Mouse (Mus musculus): ENCODE measurements around the gene Rcbtb2.

Rcbtb2 gene

DNA sequence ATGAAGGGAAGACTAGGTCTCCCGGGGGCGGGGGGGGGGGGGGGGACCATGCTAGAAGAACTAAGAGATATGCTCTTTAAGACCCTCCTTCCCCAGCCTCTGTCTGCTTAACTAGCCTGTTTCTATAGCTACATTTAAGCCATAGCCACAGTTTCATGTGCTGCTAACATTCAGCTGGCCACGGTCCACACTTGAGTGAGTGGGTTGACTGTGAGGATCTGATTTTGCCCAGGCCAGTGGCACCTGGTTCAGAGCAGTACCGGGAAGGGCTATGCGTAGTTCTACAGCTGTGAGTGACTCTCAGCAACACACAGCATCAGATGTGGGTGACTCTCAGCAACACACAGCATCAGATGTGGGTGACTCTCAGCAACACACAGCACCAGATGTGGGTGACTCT lies 38.5 kb downstream of the Rcbtb2 start:
- no peak for DNase-seq

DNA sequence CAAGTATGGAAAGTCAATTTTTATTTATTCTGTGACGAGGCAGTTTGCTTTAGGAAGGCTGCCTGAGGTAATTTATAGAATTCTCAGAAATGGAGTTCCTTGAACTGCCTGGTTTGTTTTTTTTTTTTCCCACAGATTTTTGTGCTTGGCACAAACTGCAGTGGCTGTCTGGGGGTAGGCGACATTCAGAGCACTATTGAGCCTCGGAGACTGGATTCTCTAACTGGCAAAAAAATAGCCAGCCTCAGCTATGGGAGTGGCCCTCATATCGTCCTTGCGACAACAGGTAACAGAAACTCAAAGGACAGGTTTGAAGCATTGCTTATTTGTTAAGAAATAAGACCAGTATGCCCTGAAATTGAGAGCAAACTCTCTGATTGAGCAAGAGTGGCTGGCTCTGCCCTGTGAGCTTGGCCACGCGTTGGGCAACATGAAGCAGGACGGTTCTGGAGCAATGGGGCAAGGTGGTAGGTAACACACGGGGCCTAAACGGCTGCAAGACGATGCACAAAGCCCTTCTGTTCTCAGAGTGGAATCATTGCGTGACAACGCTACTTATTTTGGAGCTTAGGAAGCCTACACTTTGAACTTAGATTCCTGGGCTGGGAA lies 39.5 kb downstream of the Rcbtb2 start:
- no peak for DNase-seq

DNA sequence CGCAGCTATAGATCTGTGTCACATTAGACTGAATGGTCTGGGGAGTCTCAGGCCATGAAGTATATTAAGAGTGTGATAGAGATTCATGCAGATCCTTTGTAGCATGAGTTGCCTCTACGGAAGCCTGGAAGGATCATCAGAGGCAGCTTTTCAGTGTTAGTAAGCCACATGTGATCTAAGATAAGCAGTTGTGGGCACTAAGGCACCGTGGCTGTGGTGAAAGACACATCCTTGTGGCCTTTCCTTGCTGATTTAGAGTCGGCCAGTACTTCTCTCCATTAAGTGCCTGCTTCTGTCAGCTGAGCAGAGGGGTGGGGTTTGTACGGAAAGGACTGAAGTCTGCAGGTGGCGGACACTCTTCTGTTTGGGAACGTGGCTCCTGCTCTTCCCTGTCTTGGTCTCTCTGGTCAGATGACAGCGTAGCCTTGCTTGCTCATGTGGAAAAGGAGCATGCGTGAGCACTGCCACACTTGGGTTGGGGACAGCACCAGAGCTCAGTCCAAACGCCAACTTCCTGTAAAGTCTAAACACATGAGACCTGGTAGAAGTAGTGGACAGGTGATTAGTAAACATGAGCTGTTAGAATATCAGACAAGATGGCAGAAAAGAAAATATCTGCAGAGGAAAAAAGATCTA lies 40.6 kb downstream of the Rcbtb2 start:
- no peak for DNase-seq

DNA sequence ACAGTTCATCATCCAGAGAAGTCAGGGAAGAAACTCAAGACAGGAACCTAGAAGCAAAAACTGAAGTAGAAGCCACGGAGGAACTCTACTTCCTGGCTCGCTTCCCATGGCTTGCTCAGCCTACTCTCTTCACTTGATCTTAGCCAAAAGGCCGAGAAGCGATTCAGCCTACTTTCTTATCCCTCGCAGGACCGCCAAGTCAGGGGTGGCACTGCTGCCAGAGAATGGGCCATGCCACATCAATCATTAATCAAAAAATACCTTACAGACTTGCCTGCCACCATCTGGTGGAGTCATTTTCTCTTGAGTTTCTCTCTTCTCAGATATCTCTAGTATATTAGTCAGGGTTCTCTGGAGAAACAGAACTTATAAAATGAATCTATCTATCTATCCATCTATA lies 42.3 kb downstream of the Rcbtb2 start:
- DNase-seq = no peak

DNA sequence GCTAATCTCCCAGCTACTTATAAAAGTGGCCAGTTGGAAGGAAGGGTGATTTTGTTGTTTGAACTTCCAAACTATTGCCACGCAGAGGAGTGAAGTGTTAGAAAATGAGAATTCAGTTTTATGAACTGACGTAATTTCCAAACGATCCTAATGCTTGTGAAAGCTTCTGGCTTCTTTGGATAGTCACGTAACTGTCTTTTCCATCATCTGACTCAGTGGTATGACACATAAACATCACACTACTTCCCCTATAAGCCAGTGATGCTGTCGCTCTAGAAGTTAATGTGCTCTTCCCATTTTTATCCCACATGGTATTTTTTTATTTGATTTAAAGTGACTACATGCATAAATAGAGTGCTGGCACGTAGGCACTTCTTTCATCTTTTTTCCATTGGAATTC lies 45.8 kb downstream of the Rcbtb2 start:
- no peak for DNase-seq

DNA sequence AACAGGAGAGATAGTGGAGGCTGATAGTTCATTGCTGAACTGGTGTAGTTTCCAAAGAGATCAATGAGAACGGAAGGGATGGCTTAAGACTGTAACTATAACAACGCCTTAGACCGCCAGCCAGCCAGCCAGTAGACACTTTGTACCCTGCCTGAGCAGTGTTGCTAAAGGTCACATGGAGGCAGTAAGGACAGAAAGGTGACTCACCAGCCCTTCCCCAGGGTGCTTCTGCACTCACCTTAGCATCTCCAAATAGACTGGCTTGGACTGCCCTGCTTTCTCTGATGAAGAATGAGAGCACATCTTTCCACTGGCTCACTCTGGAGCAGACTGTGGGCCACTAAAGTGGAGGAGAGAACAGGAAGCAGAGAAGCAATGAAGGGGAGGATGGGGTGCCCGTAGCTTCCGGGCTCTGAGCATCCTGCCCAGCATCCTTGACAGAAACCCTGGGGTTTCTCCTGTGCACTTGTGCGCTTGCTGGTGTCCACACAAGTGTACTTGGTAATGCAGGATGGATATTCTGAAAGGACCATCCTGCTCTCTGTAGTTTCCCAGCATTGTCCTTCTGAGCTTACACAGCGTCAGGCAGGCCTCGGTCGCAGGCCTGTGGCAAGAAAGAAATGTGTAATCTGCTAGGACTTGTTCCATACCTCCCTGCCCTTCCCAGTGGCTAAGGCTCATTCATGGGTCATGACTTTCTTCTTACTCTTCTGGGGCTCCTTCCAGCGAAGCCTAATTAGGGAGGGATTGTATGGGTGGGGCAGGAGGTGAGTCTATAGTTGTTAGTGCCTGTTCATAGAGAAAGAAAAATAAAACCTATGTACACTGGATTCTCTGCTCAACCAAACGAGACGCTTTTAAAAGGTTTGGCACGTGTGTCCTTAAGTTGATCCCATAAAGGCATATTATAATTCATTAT lies 47.3 kb downstream of the Rcbtb2 start:
- no peak for DNase-seq

DNA sequence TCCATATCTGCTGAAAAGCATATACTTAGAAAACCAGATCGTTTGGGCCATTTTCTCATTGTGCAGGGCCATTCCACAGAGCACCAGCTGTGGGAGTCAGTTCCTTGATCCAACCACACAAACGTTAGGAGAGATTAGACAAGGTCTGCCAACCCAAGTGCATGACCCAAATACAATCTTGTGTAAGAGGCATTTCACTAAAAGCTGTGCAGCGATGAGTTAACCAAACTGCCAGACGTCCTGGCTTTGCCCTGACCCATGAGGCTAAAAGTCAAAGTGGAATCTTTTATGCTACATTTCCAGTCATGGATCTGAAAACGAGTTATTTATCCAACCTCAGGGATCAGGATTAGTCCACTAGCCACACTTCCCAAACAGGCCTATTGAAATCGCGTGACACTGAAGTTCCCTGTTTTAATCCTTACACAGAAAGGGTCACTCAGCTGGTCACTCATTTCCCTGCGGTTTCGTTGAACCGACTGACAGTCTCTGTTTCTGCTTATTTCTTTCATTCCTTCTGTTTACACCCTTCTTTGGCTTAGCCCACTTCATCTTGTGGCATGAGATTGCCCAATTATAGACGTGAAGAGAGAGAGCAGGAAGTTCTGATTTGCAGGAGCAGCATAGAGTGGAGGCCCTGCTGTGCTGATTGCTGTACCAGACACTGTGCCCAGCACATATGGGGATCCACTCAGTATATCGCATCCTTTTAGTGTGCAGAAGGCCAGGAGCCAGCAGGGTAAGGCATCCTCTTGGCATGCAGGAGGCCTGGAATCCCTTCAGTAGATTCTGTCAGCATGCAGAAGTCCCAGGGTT lies 49.6 kb downstream of the Rcbtb2 start:
- DNase-seq = peak; percentile 31

DNA sequence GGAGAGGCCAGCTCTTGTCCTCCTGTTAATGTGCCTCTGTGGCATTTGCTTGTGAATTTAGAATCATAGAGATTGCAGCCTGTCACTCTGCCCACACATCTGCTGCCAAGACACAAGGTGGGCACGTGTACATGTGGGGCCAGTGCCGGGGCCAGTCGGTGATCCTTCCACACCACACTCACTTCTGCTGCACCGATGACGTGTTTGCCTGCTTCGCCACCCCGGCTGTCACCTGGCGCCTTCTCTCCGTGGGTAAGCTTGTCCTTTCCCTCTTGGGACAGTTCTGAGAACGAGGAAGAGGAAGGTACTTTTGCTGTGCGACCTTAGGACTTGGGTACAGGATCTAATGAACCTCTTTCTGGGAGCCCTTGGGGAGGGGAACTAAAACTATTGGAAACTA lies 50.8 kb downstream of the Rcbtb2 start:
- DNase-seq = no peak

DNA sequence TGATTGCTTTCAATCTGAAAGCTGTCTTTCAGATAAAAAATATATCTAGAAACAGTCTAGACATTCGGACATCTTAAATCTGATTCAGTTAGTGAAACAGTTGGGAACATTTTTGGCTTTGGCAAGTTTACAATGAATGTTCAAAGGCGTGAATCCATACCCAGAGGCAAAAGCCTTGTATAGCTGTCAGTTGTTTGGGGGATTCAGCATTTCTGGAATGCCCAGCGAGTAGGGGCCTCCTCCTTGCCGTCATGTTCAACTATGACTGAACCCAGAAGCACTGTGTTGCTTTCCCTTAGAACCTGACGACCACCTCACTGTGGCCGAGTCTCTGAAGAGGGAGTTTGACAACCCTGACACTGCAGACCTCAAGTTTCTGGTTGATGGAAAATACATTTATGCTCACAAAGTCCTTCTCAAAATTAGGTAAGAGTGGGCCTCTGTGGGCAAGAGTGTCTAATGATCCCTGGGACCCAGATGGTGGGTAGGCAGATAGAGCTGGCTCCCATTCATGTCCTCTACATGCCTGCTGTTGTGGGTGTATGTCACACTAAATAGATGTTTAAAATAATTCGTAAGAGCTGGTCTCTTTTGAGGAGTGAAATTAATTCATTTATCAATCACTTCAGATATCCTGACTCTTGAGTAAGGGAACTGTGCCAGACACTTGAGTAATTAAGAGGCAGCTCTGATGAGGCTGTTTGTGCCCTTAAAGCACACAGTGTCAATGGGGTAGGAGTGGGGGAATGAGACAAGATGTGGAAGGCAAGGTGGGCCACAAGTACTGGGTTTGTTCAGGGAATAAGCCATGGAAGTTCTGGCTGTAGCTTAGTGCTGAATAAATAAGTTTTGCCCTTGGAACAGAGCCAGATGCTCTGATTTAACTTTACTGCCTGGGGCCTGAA lies 51.5 kb downstream of the Rcbtb2 start:
- DNase-seq = no peak

DNA sequence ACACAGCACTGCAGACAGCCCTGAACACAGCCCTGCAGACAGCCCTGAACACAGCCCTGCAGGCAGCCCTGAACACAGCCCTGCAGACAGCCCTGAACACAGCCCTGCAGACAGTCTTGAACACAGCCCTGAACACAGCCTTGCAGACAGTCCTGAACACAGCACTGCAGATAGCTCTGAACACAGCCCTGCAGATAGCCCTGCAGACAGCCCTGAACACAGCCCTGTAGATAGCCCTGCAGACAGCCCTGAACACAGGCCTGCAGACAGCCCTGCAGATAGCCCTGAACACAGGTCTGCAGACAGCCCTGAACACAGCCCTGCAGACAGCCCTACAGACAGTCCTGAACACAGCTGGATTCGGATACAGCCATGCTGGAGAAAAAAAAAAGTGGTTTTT lies 52.2 kb downstream of the Rcbtb2 start:
- DNase-seq = no peak

DNA sequence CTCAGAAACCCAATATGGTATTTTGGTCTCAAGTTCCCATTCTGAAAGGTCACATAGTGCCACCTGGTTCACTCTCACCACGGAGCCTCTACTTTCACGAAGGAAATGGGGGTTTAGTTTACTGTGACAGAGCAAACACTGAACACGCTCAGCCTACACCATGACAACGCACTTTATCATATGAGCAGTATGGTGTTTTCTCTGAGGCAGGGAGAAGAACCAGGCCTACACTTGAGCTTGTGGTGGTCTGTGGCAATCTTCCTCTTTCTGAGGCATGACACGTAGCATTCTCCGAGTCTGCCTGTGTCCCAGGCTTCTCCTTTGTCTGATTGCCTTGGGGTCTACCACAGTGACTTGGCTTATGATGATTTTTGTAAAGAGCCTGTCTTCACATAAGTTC lies 53.0 kb downstream of the Rcbtb2 start:
- DNase-seq = no peak

DNA sequence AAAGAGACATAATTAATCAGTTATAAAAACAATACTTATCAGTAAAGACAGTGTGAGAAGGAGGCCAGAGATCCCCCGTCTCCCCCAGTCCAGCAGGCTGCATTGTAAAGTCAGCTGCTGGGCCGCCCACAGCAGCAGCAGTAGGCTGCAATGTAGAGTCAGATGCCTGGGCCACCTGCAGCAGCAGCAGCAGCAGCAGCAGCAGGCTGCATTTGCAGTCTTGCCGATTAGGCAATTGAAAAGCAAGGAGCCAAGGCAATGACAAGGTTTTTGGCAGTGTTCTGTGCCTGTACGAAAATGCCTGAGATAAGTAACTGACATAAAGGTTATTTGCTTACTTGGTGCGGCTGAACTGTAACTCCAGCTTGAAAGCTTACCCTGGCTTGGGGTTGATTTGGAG lies 53.4 kb downstream of the Rcbtb2 start:
- no peak for DNase-seq

DNA sequence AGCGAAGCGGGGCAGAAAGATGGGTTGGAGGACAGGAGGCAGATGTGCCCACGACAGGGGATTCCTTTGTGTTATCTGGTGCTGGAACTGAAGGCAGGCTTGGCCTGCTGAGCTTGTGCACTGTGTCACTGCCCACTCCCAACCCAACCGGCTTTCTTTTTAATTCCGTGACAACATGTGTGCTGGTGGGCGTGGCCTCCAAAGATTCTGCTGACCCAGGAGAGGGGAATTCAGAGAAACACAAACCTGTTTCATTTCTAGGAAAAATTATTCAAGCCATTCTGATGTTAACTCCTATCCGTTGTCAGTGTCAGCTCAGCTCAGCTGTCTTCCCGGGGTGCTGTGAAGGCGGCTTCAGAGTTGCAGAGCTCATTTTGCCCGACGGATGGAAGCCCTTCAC lies 55.1 kb downstream of the Rcbtb2 start:
- no peak for DNase-seq

DNA sequence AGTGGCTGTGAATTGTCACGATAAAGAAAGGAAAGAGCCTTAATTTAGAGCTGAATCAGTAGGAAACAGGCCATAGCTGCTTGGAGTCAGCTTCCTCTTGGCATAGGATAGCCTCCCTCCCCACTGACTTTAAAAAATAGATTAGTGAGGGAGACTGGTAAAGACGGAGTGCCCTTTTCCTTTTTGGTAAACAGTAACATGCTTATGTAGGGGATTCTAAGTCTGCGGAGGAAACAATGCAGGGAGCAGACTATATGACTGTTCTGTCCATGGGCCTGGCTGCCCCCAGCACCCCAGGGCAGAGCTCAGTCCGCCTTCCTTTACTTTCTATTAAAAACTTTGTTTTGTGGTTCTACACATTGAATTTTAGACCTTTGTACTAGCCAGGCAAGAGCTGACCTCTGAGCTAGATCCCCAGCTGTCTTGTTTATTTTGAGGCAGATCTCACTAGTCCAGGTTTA lies 56.4 kb downstream of the Rcbtb2 start:
- no peak for DNase-seq

DNA sequence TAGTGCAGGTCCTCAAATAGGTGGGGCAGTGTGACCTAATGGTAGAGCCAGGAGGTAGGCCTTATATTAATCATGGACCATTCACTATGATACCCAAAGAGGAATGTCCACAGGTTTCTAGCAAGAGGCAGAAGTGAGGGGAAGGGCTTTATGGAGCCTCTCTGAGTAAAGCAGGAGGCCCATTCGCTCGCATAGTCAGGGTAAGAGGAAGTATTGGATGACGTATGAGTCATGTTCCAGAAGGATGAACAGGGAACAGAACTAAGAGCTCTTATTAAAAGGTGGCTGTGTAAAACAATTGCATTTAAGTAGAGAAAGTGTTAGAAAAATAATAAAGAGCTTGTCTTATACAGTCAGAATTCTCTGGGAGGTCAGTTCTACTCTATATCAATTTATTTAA lies 57.8 kb downstream of the Rcbtb2 start:
- no peak for DNase-seq

DNA sequence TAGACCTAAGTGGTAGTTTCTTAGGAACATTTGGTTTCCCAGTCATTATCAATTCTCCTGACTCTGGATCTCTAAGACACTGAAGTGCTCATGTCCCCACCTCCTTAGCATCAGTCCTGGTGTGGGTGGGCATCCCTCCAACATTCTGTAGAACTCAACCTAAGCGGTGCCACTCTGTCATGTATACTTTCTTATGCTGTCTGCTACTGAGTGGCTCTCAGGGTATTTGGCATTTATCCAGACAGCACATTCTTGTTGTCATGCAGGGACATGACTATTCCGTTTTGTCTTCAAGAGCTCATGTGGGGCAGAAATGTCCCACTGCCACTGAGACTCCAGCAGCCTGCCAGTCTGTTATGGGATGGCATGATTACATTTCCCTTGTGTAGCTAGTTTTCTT lies 58.3 kb downstream of the Rcbtb2 start:
- no peak for DNase-seq

DNA sequence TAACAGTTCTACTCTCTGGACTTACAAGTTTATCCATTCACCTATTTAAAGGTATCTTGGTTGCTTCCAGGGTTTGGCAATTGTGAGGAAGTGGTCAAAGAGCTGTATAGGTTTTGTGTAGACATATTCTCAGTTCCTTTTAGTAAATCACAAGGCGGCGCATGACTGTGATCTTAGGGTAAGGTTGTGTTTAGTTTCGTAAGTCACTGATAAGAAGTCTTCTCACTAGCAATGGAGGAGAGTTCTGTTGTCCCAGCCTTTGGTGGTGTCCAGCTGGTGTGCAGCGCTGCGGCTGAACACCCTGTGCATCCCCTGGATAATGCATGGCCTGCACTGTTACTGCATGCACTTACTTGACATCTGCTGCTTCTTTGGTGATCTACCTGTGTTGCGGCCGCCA lies 64.0 kb downstream of the Rcbtb2 start:
- DNase-seq = no peak

DNA sequence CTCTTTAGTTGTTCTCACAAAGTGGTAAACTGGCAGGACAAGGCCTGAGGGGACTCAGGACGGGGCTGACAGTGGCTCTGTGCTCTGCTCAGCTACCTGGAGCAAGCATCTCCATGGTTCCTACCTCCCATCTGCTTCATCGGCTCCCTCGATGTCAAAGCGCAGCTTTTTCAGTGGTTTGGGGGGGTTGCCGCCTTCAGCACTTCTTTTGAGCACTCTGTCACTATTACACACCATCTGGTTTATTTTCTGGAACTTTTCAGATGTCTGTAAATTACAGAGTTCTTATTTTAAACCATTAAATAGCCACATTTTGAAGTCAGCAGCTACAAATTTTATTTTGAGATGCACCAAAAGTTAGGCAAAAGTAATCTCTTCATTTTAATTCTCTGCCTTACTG lies 76.2 kb downstream of the Rcbtb2 start:
- no peak for DNase-seq

DNA sequence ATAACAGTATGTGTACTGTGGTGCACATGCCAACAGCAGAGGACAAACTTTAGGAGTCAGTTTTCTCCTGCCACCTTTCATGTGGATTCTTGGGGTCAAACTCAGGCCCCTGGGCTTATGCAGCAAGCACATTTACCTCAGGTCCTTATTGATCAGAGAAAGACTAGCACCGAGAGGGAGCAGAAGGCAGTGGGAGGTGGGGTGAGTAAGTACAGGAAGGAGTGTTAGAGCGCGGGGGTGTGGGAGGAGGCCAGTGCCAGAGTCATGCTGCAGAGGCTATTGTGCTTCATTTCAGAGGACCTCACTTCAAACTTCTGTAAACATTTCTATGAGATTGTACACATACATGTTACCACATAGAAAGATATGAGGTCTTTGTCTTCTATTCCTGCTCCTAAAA lies 78.6 kb downstream of the Rcbtb2 start:
- DNase-seq = no peak

DNA sequence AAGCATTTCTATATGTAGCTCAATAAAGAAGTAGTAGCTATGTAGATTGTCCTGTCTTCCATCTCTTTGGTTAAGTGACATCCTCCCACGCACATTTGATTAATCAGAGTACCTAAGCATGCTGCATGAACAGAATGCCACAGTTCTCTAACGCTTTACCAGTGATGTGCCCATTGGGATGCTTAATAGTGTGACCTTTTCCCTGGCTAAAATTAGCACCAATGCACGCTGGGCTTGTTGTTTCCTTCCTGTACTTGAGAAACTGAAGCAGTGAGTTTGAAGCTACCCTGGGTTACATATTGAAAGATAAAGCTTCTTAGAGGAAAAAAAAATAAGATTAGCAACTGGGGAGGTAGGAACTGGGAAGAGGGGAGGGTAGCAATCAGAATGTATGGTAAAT lies 81.2 kb downstream of the Rcbtb2 start:
- DNase-seq = no peak

DNA sequence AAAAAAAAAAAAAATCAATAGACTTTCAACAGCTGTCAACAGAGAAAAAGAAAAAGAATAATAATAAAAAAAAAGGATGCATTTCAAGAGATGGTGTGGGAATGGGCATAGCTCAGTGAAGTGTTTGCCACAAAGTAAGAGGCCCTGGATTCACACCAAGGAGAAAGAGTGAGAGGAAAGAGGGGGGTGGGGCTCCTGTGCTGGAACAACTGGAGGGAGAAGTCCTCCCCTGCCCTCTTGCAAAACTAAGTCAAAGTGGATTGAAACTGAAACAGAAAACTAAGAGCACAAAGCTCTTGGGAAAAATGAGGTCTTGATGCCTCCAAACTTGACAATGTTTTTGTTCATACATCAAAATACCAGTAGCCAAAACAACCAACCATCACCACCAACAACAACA lies 86.4 kb downstream of the Rcbtb2 start:
- DNase-seq = no peak

DNA sequence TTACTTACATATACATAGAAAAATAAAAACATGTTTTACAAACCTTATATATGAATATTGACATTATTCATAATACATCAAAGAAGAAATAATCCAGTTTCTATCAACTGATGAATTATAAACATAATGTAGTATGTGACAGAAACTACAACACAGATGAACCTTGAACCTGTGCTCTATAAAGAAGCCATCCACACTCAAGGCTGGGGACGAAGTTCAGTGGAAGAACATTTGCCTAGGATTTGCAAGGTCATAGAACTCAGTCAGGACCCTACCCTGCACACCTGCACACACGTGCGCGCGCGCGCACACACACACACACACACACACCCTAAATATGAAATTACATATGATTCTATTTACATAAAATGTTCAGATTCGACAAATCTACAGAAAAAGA lies 87.4 kb downstream of the Rcbtb2 start:
- DNase-seq = no peak
